Mouse (Mus musculus) embryonic fibroblast, embryonic 13.5 days (primary cell): ENCODE measurements at regions not wholly inside any gene's neighbourhood (a gene's known extent, or its start where the extent isn't known, plus 50 kb on each side); places are given as distances from the start of the nearest gene placed in this dataset.

Experiments used
- H3K27ac ChIP-seq: 2 replicates; pipeline ENCODE4 v1.5.1; 2012; ENCODE audit warnings: low read length, control low read depth, inconsistent platforms; ENCODE audit not compliant: insufficient read depth
- H3K4me1 ChIP-seq: 2 replicates; pipeline ENCODE4 v1.6.1; 2011; ENCODE audit warnings: low read length; ENCODE audit not compliant: control insufficient read depth, insufficient read depth
- H3K4me3 ChIP-seq: 2 replicates; pipeline ENCODE4 v1.5.1; 2011; ENCODE audit warnings: mild to moderate bottlenecking, control low read depth, low read length; ENCODE audit not compliant: insufficient read depth
- CTCF ChIP-seq: IDR thresholded peaks from 2 replicates; pipeline ENCODE4 v1.5.1; 2011; ENCODE audit warnings: mild to moderate bottlenecking, control low read depth, low read length, moderate library complexity, borderline replicate concordance; ENCODE audit not compliant: insufficient read depth
- POLR2A ChIP-seq: IDR thresholded peaks from 2 replicates; pipeline ENCODE4 v1.6.1; 2011; ENCODE audit warnings: low read depth, mild to moderate bottlenecking, control low read depth, low read length, moderate library complexity

DNA sequence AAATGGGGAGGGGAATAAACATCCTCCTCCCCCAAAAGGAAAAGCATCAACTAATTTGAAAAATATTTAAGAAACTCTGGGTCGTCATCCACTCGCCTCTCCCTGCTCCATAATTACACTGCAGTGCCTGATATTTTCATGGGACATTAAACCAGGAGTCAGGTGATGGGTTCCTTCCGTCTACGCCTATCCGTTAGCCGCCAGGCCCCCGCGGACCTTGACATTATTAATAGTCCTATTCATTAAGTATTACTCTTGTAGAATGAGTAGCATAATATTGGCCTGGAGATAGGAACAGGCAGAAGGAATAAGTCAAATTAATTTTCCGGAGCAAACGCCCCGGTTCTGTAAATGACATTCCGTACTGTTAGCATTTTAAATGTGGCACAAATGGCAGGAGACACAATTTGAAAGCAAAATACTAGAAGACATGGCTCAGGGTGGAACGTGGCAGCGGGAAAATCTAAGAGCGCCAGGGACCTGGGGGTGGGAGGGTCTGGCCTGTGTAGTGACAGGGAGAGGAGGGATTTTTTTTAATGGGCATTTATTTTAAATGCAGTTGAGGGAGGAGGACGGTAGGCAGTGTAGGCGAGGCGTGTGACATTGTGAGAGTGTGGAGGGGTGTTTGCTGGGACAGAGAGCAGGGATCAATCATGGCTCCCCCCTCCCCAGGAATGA, 93.2 kb downstream of the Mrm1 start:
- H3K27ac ChIP-seq = no peak overlapping the region
- no peaks in the 10 kb centered on the region for H3K4me1 ChIP-seq
- TF ChIP-seq POLR2A (no peak), CTCF (no peak)
- H3K4me3 ChIP-seq = no peak overlapping the region

DNA sequence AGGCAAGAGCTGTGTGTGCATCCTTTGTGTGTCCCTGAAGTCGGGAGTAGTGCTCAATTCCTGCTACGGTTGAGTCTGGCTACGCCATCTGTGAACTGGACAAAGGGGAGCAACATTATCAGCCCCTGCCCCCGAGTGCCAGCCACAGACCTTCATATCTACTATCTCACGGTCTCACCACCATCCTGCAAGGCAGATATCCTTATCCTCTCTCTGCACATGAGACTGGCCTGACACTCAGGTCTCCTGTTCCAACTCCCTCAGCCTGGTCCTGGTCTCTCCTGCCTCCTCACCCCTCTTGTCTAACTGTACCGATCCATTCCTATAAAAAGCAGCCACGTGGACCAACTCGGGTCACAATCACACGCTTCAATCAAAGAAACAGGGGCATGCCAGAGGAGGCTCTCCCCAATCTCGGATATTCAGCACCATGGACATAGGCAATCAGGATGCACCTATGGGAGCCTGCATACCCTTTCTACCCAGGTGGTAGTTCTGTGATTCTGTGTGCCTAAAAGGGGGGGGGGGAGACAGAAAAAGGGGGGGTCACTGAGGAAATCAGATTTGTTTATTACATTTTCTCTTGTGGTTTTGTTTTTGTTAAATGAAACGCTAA, 94.0 kb downstream of the Mrm1 start:
- H3K4me1 ChIP-seq = no peaks in the 10 kb centered on the region
- no peak for TF ChIP-seq POLR2A
- no peak for TF ChIP-seq CTCF
- H3K27ac ChIP-seq = no peak overlapping the region
- no peak overlapping the region for H3K4me3 ChIP-seq

DNA sequence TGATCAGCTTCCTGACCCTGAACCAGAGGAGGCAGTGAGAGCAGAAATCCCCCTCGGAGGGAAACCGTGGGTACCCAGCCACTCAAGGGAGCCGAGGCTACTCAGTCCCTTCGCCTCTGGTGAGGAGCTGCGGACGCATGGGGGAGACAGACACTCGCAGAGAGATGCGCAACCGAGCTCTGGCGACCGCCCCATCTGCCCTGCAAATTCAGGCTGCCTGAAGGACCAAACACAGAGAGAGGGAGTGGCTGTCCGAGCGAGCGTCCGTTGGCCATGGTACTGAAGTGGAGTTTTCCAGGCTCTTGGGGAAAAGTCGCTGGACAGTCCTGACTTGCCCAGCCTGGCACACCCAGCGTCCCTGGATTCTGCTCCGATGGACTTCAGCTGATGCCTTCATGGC, 95.2 kb downstream of the Mrm1 start:
- Histone ChIP-seq H3K4me1 (no peaks in the 10 kb centered on the region), H3K27ac (no peak overlapping the region), H3K4me3 (no peak overlapping the region)
- no peak for TF ChIP-seq CTCF
- no peak for TF ChIP-seq POLR2A

DNA sequence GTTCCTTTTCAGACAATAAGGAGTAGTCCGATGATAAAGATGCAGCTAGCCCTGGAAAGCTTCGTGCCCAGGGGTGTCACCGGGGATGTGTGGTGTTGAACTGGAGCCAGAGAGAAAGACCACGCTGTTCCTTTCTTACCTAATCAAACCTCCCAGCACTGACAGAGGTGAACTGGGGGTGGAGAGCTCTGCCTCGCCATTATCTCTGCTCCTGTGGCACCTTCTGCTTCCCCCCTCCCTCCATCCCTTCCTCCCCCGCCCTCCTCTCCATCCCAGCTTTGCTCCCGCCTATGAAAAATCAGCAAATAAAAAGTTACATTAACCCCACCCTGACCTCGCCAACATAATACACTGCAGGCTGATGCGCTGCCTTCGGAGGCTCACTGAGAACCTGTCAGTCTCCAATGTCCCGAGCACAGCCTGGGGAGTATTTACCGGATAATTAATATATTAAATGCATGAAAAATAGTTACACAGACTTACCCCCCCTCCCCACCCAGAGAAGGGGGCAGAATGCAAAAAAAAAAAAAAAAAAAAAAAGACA, 96.6 kb downstream of the Mrm1 start:
- H3K4me3 ChIP-seq = no peak overlapping the region
- no peaks in the 10 kb centered on the region for H3K4me1 ChIP-seq
- H3K27ac ChIP-seq = no peak overlapping the region
- TF ChIP-seq POLR2A (no peak), CTCF (no peak)

DNA sequence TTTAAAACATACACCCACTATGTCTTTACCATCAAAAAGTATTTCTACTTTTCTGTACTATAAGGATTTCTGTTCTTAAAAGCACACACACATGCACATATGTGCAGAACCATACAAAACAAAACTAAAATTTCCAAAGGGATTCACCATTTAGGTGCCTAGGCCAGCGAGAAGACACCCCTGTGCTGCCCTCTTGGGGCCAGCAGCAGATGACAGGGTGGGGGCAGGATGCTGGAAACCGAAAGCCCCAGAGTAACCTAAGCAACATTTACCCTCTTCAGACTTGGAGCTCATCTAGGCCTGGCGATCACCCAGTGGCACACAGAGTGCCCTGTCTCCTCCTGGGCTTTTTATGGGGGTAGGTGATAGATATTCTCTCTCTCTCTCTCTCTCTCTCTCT, 97.3 kb downstream of the Mrm1 start:
- TF ChIP-seq CTCF = 0 out of 2 replicates have a peak, but pooled peaks have one; percentile 10
- TF ChIP-seq POLR2A = no peak
- H3K27ac ChIP-seq = no peak overlapping the region
- H3K4me3 ChIP-seq = no peak overlapping the region
- H3K4me1 ChIP-seq = no peaks in the 10 kb centered on the region

DNA sequence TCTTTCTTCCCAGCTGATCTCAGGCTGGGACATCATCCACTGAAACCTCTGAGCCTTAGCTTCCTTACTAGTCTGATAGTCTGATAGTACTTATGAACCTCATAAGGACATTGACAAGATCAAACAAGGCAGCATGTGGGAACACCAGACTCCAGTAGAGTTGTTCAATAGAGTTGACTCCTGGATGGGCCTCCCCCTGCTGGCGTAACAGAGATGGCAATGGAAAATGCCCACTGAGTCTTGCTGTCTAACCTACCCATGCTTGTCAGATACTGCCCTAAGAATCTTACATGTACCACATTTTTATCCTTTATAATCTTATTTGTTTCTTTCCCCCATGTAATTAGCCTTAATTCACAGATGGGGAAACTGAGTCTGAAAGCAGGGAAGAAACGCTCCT, 98.2 kb downstream of the Mrm1 start:
- TF ChIP-seq POLR2A (no peak), CTCF (no peak)
- no peak overlapping the region for H3K27ac ChIP-seq
- H3K4me3 ChIP-seq = no peak overlapping the region
- no peaks in the 10 kb centered on the region for H3K4me1 ChIP-seq

DNA sequence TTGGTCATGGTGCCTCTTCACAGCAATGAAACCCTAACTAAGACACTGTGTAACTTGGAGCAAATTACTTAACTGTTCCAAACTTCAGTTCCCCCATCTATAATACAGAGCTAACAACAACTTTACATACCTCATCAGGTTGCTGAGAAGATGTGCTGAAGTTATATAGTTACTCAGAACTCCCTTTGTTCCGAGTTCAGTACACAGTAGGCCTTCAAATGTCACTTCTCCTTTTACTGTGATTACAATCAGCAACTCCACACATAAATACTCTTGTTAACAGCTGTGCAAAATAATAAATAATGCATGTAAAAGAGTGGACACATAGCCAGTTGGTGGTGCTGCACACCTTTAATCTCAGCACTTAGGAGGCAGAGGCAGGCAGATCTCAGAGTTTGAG, 99.5 kb downstream of the Mrm1 start:
- H3K4me3 ChIP-seq = no peak overlapping the region

DNA sequence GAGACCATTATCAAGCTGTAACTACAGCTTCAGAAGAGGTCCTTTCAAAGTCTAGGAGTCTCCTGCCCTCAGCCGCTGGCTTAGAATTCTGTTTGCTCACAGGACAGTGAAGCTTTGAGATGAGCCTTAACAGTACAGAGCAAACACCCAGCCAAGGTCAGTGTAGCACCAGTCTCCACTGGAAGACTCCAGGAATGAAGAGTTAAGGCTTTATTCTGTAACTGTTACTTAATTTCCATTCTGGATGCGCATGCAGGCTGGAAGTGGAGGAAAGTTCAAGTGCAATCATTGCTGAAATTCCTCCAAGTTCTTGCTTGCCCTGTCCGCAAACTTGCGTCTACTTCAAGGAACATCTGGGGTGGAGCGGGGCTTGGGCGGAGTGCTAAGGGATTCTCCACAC, 106.6 kb downstream of the Mrm1 start:
- TF ChIP-seq CTCF = no peak
- no peak for TF ChIP-seq POLR2A
- H3K4me1 ChIP-seq = no peaks in the 10 kb centered on the region
- no peak overlapping the region for H3K27ac ChIP-seq

More for the DNA sequence above, 99.5 kb downstream of the Mrm1 start:
- H3K27ac ChIP-seq = no peak overlapping the region
- H3K4me1 ChIP-seq = no peaks in the 10 kb centered on the region
- TF ChIP-seq CTCF (no peak), POLR2A (no peak)

DNA sequence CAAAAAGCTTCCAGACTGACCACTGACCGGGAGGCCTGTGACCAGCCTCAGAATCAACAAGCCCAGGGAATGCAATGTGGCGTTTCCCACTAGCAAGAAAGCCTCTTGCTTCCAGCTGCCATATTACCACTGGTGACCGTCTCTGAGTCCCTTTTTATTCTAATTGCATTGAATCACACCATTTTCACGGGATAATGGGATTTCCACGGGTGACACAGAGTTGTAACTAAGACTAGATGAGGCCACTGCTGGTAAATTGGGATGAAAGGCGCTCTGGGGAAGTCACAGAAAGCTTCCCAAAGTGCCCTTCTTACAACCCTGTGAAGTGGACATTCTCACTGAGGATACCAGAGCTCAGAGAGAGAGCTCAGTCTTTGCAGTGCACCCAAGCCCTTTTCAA, 107.4 kb downstream of the Mrm1 start:
- Histone ChIP-seq H3K4me3 (no peak overlapping the region), H3K4me1 (no peaks in the 10 kb centered on the region), H3K27ac (no peak overlapping the region)
- TF ChIP-seq POLR2A (no peak), CTCF (no peak)

More for the DNA sequence above, 106.6 kb downstream of the Mrm1 start:
- no peak overlapping the region for H3K4me3 ChIP-seq

DNA sequence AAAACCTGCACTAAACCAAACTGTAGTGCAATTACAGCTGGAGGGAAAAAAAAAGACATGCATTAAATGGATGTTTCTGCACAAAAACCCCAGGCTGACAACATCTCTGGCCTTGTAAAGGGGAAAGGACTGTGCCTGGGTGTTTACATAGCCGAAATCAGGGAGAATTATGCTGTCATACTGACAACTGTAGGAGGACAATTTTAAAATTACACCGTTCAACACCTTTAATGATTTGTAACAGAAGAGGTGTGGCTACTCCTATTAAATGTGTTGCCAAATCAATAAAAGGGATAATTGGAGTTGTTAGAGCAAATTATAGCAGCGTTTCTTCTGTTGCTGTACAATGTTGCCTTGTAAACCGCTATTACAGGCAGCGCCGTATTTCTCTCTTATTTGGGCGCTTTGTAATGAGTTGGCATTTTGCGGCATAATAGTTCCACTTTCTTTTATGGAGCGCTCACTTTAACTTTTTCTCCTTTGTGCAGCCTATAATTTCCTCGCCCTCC, 111.0 kb downstream of the Mrm1 start:
- Histone ChIP-seq H3K27ac (no peak overlapping the region), H3K4me3 (no peak overlapping the region), H3K4me1 (no peaks in the 10 kb centered on the region)
- TF ChIP-seq CTCF (no peak), POLR2A (no peak)
